Mouse (Mus musculus) forebrain, embryonic 13.5 days (tissue): ENCODE measurements around the gene S100a9. TPM values are rescaled to one million over a fixed set of nuclear protein-coding genes. Genes with fewer than 3 reads are reported as not detected.

Experiments
- ATAC-seq: fragments of 200-750 bp; cut with Nextera tagmentation; 2 replicates; pipeline ENCODE4 v1.8.0; 2017
- H3K27ac ChIP-seq: fragments of 300-500 bp; sonication (generic); 2 replicates; pipeline ENCODE4 v1.5.1; 2015; ENCODE audit warnings: inconsistent platforms, mild to moderate bottlenecking, moderate library complexity
- H3K27me3 ChIP-seq: fragments of 300-500 bp; sonication (generic); 2 replicates; pipeline ENCODE4 v1.6.1; 2015; ENCODE audit warnings: mild to moderate bottlenecking, inconsistent platforms
- H3K36me3 ChIP-seq: fragments of 300-500 bp; sonication (generic); 2 replicates; pipeline ENCODE4 v1.6.1; 2015; ENCODE audit warnings: mild to moderate bottlenecking, inconsistent platforms; ENCODE audit not compliant: poor library complexity, severe bottlenecking
- H3K4me1 ChIP-seq: fragments of 300-500 bp; sonication (generic); 2 replicates; pipeline ENCODE4 v1.6.1; 2015; ENCODE audit warnings: inconsistent platforms
- H3K4me2 ChIP-seq: fragments of 300-500 bp; sonication (generic); 2 replicates; pipeline ENCODE4 v1.6.1; 2015; ENCODE audit warnings: inconsistent platforms, mild to moderate bottlenecking, moderate library complexity
- H3K4me3 ChIP-seq: fragments of 300-500 bp; sonication (generic); 2 replicates; pipeline ENCODE4 v1.5.1; 2015; ENCODE audit warnings: mild to moderate bottlenecking, inconsistent platforms
- H3K9ac ChIP-seq: fragments of 300-500 bp; sonication (generic); 2 replicates; pipeline ENCODE4 v1.6.1; 2015; ENCODE audit warnings: mild to moderate bottlenecking, inconsistent platforms
- H3K9me3 ChIP-seq: fragments of 300-500 bp; sonication (generic); replicated peaks from 2 replicates; pipeline ENCODE4 v1.6.1; 2016; ENCODE audit warnings: inconsistent platforms
- WGBS: fragments of 180-500 bp; shearing (Covaris S2); methylation state at CpG from one replicate; pipeline ENCODE4 v1.1.7; 2015; 5-methylcytosine and 5-hydroxymethylcytosine counted together
- polyA plus RNA-seq: library from polyadenylated mRNA; unstranded; fragments of >200 nt; fragmentation: Nextera tagmentation; extraction: Ambion mirVana; gene quantifications from 2 replicates; pipeline ENCODE4 v1.2.1, GENCODE M21; 2015

The S100a9 gene
- polyA plus RNA-seq, 1 experiment from 2014 or later: 2.3 TPM

DNA sequence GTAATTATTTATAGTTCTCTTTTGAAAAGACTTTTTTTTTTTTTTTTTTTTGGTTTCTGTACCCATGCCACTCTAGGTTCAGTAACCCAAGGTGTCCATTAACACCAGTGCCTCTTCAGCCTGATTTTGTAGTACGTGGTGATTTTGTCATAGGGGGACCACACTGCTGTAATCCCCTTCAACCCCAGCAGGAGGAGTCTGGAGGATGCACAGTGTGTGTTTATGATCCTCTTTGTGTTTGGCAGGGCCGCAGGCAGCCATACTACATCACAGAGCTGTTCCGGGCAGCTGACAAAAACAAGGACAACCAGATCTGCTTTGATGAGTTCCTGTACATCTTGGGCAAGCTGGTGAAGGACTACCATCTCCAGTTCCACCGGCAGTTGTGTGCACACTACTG, 38.1 kb downstream of the S100a9 start:
- ATAC-seq: no peak
- H3K27me3 ChIP-seq: peaks cover 7% of the 10 kb centered on the region; the same call in 1 of the 2 replicates
- no peaks in the 10 kb centered on the region for H3K4me1 ChIP-seq
- H3K36me3 ChIP-seq: no peaks in the 10 kb centered on the region
- H3K27ac ChIP-seq: no peak overlapping the region
- no peak overlapping the region for H3K9ac ChIP-seq
- no peak overlapping the region for H3K4me3 ChIP-seq
- no peaks in the 10 kb centered on the region for H3K9me3 ChIP-seq
- H3K4me2 ChIP-seq: no peak overlapping the region
- 82% methylated on average over 4 of the region's 4 CpGs for WGBS

DNA sequence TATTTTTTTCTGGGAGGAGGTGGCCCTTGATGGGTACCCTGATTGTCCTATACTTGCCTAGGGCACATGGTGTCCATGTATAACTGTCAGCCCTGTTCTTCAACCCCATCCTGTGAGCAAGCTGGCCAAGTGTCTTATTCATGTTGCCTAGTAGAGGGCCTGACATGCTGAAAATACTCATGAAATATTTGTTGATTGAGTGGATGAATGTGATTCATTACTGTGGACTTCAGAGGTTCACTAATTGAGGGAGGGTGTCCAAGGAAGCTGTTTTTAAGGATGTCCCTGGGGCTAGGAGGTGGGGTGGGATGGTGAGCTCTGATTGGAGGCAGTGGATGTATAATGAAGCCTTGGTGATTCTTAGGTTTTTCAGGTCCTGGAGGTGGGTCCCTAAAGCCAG, 41.8 kb downstream of the S100a9 start, which contains the start of gene S100a7a:
TSS of gene S100a7a (plus strand) at position 301 of the 400 bp plus-strand sequence.
- ATAC-seq: no peak
- no peaks in the 10 kb centered on the region for H3K36me3 ChIP-seq
- H3K9me3 ChIP-seq: no peaks in the 10 kb centered on the region
- H3K4me1 ChIP-seq: no peaks in the 10 kb centered on the region
- no peak within 1 kb of the TSS for H3K9ac ChIP-seq
- no peak within 1 kb of the TSS for H3K4me2 ChIP-seq
- H3K27me3 ChIP-seq: peaks cover 7% of the 10 kb centered on the region; the same call in 1 of the 2 replicates
- H3K4me3 ChIP-seq: no peak within 1 kb of the TSS
- no peak within 1 kb of the TSS for H3K27ac ChIP-seq

DNA sequence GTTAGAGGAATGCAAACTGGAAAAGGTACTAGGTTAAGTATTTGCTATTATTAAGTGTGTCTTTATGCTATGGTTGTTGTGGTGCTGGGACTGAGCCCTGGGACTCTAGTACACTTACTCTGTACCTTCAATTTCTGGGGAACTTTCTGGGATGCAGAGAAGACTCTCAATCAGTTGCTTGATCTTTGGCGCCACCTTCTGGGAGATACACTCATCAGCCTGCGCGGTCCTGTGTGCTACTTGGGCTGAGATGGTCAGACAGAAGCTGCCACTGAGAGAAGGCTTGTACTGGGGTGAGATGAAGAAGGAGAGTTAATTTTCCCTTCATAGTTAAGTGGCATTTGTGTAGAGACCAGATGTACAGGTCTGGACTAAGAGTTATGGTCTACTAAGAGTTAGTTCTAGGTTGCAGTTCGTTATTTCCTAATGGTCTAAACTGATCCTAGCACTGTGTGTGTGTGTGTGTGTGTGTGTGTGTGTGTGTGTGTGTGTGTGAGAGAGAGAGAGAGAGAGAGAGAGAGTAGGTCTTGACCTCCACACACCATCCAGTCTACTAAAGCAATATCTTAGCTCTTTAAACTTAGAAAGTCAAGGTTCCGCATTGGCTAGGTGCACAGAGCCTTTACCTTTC, 42.5 kb downstream of the S100a9 start:
- no peaks in the 10 kb centered on the region for H3K36me3 ChIP-seq
- H3K9ac ChIP-seq: no peak overlapping the region
- no peaks in the 10 kb centered on the region for H3K9me3 ChIP-seq
- WGBS: 34% methylated on average over 5 of the region's 5 CpGs
- ATAC-seq: peak; percentile 83
- no peak overlapping the region for H3K4me3 ChIP-seq
- H3K27me3 ChIP-seq: peaks cover 7% of the 10 kb centered on the region; the same call in 1 of the 2 replicates
- no peak overlapping the region for H3K27ac ChIP-seq
- H3K4me1 ChIP-seq: no peaks in the 10 kb centered on the region
- H3K4me2 ChIP-seq: no peak overlapping the region

DNA sequence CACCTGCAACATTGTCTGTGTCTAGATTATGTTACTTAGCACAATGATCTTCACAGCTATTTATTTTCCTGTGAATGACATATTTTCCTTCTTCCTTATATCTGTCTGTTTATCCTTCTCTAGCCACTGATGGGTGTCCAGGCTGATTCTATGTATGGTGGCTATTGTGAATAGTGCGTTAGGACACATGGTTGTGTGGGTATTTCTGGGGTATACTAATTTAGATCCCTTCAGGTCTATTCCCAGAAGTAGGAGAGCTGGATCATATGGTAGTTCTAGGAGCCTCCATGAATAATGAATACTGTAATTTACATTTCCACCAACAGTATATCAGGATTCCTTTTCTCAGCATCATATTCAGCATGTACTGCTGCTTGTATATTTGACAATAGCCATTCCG, 45.7 kb downstream of the S100a9 start:
- no peaks in the 10 kb centered on the region for H3K36me3 ChIP-seq
- no peak for ATAC-seq
- peaks cover 6% of the 10 kb centered on the region; the same call in 1 of the 2 replicates for H3K27me3 ChIP-seq
- no peaks in the 10 kb centered on the region for H3K9me3 ChIP-seq
- no peak overlapping the region for H3K4me3 ChIP-seq
- H3K9ac ChIP-seq: no peak overlapping the region
- no peaks in the 10 kb centered on the region for H3K4me1 ChIP-seq
- no peak overlapping the region for H3K27ac ChIP-seq
- WGBS: 91% methylated on average over 2 of the region's 2 CpGs
- H3K4me2 ChIP-seq: no peak overlapping the region

DNA sequence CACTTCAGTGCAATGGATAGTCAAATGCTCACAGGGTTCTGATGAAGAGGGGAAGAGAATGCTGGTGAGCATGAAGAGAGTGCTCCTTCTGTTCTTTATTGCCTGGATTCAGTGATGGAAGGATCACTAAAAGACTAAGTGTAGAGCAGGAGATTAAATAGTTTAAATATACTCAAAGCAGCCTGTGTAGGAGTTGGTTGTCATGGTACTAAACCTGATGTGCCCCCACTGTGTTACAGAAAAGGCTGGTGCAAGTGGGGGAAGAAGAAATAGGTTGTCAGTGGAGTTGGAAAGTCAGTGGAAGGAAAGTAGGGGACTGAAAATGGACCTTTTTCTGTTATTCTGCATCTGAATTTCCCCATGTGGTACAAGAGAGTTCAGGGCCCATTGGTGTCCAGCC, 46.5 kb downstream of the S100a9 start:
- ATAC-seq: no peak
- H3K9ac ChIP-seq: no peak overlapping the region
- no peak overlapping the region for H3K4me2 ChIP-seq
- no peaks in the 10 kb centered on the region for H3K9me3 ChIP-seq
- no peaks in the 10 kb centered on the region for H3K36me3 ChIP-seq
- peaks cover 1% of the 10 kb centered on the region; the same call in 1 of the 2 replicates for H3K27me3 ChIP-seq
- no peaks in the 10 kb centered on the region for H3K4me1 ChIP-seq
- H3K27ac ChIP-seq: no peak overlapping the region
- H3K4me3 ChIP-seq: no peak overlapping the region

DNA sequence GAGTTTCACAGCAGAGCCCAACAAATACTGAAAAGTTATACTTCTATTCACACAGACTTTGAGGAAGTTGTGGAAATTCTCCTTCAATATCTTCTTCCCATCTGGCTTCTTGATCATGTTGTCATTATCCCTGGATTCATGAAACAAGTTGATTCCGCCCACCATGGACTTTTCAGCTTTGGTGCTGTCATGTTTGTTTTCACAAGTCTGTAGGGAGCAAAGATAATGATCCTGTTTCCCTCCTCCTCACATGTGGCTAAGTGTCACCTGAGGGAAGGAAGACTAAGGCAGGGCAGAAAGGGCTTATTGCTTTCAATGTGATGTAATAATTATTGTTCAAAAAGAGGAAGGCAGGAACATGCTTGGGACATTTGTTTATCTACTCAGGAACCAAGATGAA, 48.2 kb downstream of the S100a9 start:
- no peak overlapping the region for H3K4me3 ChIP-seq
- 76% methylated on average over 1 of the region's 1 CpGs for WGBS
- H3K9ac ChIP-seq: no peak overlapping the region
- no peak for ATAC-seq
- H3K4me1 ChIP-seq: no peaks in the 10 kb centered on the region
- H3K9me3 ChIP-seq: no peaks in the 10 kb centered on the region
- no peaks in the 10 kb centered on the region for H3K27me3 ChIP-seq
- no peak overlapping the region for H3K4me2 ChIP-seq
- H3K27ac ChIP-seq: no peak overlapping the region
- H3K36me3 ChIP-seq: no peaks in the 10 kb centered on the region

DNA sequence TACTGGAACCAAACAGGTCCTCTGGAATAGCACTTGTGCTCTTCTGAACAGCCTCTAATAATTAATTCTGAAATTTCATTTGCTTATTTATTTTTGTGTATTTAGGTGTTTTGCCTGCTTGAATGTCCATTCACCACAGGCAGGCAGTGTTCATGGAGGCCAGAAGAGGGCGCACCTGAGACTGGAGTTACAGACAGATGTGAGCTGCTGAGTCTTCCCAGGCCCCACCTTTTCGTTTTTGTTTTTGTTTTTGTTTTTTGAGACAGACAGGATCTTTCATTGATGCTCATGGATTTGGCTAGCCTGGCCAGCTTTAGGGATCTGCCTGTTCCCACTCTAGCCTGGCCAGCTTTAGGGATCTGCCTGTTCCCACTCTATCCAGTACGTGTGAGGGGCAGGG, 51.3 kb downstream of the S100a9 start:
- Histone ChIP-seq H3K27ac (no peak overlapping the region), H3K4me2 (no peak overlapping the region), H3K4me1 (no peaks in the 10 kb centered on the region), H3K27me3 (no peaks in the 10 kb centered on the region), H3K9ac (no peak overlapping the region), H3K9me3 (no peaks in the 10 kb centered on the region), H3K36me3 (no peaks in the 10 kb centered on the region), H3K4me3 (no peak overlapping the region)
- 59% methylated on average over 3 of the region's 3 CpGs for WGBS
- no peak for ATAC-seq

Other genes with a start within 250 kb of the S100a9 start
- 2.3 and 2.8 TPM in 2 replicates for gene Npr1, start 229.9 kb downstream of the S100a9 start, polyA plus RNA-seq
- gene Ilf2, start 219.6 kb downstream of the S100a9 start, polyA plus RNA-seq: 367 and 388 TPM in 2 replicates
- 73.5 and 76.5 TPM in 2 replicates for gene Snapin, start 204.7 kb downstream of the S100a9 start, polyA plus RNA-seq
- gene Chtop, start 186.2 kb downstream of the S100a9 start, polyA plus RNA-seq: 214 and 215 TPM in 2 replicates
- gene S100a1, start 181.3 kb downstream of the S100a9 start, polyA plus RNA-seq: 5.0 and 6.8 TPM in 2 replicates
- gene S100a13, start 181.3 kb downstream of the S100a9 start, polyA plus RNA-seq: 6.9 and 7.5 TPM in 2 replicates
- gene S100a14, start 168.9 kb downstream of the S100a9 start, polyA plus RNA-seq: not detected in 2 replicates
- gene S100a16, start 158.5 kb downstream of the S100a9 start, polyA plus RNA-seq: 27.3 and 35.1 TPM in 2 replicates
- gene S100a3, start 135.1 kb downstream of the S100a9 start, polyA plus RNA-seq: not detected in 2 replicates
- not detected in 2 replicates for gene S100a2, start 105.5 kb downstream of the S100a9 start, polyA plus RNA-seq
- not detected in 2 replicates for gene Gm42674, start 93.8 kb downstream of the S100a9 start, polyA plus RNA-seq
- gene S100a4, start 92.0 kb downstream of the S100a9 start, polyA plus RNA-seq: 0.40 and 1.6 TPM in 2 replicates
- not detected in 2 replicates for gene S100a5, start 87.2 kb downstream of the S100a9 start, polyA plus RNA-seq
- 15.4 and 23.8 TPM in 2 replicates for gene S100a6, start 82.8 kb downstream of the S100a9 start, polyA plus RNA-seq
- gene S100a7a, start 41.7 kb downstream of the S100a9 start, polyA plus RNA-seq: 0.26 TPM in 1 of 2 replicates, not detected in the other
- 1.8 and 2.8 TPM in 2 replicates for gene S100a8, start 26.7 kb downstream of the S100a9 start, polyA plus RNA-seq
- not detected in 2 replicates for gene Pglyrp4, start 31.2 kb upstream of the S100a9 start, polyA plus RNA-seq
- gene Gm5849, start 82.2 kb upstream of the S100a9 start, polyA plus RNA-seq: not detected in 2 replicates